In genomic region chr2:150412146-150412545, GRCm38 (mm10) we compare ENCODE assay signal across 8 mouse cellular contexts. TPM values are rescaled to one million over a fixed set of nuclear protein-coding genes. Genes with fewer than 3 reads are reported as not detected.
DNase-seq lines count a peak whose midpoint lies in the region; TF ChIP-seq lines count a peak whose summit lies in the region.
"Not testable (repeated sequence)": the region's sequence is repeated elsewhere in the genome, so short reads cannot be mapped to it uniquely, and the experiment has no call there.
"Had no signal": no experiment of that assay in that cellular context is flagged by ENCODE, and none has a peak within 500 bp of the region (broad histone marks: within the 10 kb centered on the region; RNA-seq: fewer than 3 reads in every experiment).

No protein-coding gene starts in this region.

- TF ChIP-seq POLR2A in ES-Bruce4 (IDR thresholded peaks at IDR 0.05; ENCODE audit: insufficient read depth, low read length): not testable (repeated sequence)

- not testable (repeated sequence) for TF ChIP-seq EP300 in ES-Bruce4 (IDR thresholded peaks at IDR 0.05; ENCODE audit: insufficient read depth, low read depth, low read length)

- H3K9me3 ChIP-seq in E14TG2a.4 (ENCODE audit: low read length); ES-Bruce4 (replicated peaks; ENCODE audit: control insufficient read depth, insufficient read depth, low read length, poor library complexity, severe bottlenecking); ES-E14 (ENCODE audit: control insufficient read depth, insufficient read depth, low read depth, low read length): not testable (repeated sequence)

- not testable (repeated sequence) for H3K36me3 ChIP-seq in E14TG2a.4 (ENCODE audit: insufficient read depth, low read length); ES-Bruce4 (ENCODE audit: control insufficient read depth, insufficient read depth, low read length, poor library complexity, severe bottlenecking); ES-E14 (ENCODE audit: control insufficient read depth, insufficient read depth, low read length, poor library complexity, severe bottlenecking)

- H3K9ac ChIP-seq in ES-Bruce4 (ENCODE audit: low read depth, poor library complexity, severe bottlenecking) (peak overlapping the region; percentile 52), ES-E14 (ENCODE audit: insufficient read depth, low read depth, low read length, poor library complexity, severe bottlenecking) (peak overlapping the region; percentile 67)

- H3K4me3 ChIP-seq in E14TG2a.4 (replicated peaks; ENCODE audit: low read length) (peak overlapping the region; percentile 81), ES-Bruce4 (ENCODE audit: low read depth, low read length) (peak overlapping the region; percentile 53), ES-E14 (ENCODE audit: insufficient read depth in 1 of 2, low read depth in 1 of 2, low read length in 2 of 2, poor library complexity in 1 of 2, severe bottlenecking in 1 of 2) (peak overlapping the region; percentile 67 to 88)

- H3K27me3 ChIP-seq in E14TG2a.4 (ENCODE audit: insufficient read depth, low read length); ES-Bruce4 (ENCODE audit: control insufficient read depth, insufficient read depth, low read length, poor library complexity, severe bottlenecking): not testable (repeated sequence)

- not testable (repeated sequence) for TF ChIP-seq CTCF in E14TG2a.4 (conservative IDR thresholded peaks at IDR 0.05; ENCODE audit: low read length); ES-Bruce4 (IDR thresholded peaks at IDR 0.05; ENCODE audit: low read depth, low read length)

- H3K4me1 ChIP-seq in E14TG2a.4 (replicated peaks; ENCODE audit: low read depth, low read length); ES-Bruce4 (ENCODE audit: control insufficient read depth, insufficient read depth, low read length); ES-E14 (ENCODE audit: control insufficient read depth in 2 of 2, insufficient read depth in 2 of 2, low read length in 2 of 2, poor library complexity in 1 of 2): not testable (repeated sequence)

- in situ Hi-C loops in ES-E14 (cut with MboI; ENCODE audit: low sequenced_read_pairs in 2 of 2, unreplicated experiment in 2 of 2): not testable (repeated sequence)

- DNase-seq in ES-CJ7 (ENCODE audit: low read depth, low spot score) (peak; percentile 60), R1 (ENCODE audit: low read depth, low spot score) (peak; percentile 66), ZHBTc4 (ENCODE audit: low read depth, low spot score) (peak; percentile 74)
- not testable (repeated sequence) for DNase-seq in ES-E14 (ENCODE audit: low read depth, low spot score)

- H3K27ac ChIP-seq in ES-Bruce4 (ENCODE audit: insufficient read depth, low read length); ES-E14 (ENCODE audit: insufficient read depth, low read depth, low read length, poor library complexity, severe bottlenecking): not testable (repeated sequence)

RNA-seq across cellular contexts. Expression of gene Zfp442, which starts 39.1 kb away (rescaled TPM):
- polyA plus RNA-seq in ES-Bruce4 (2011; ENCODE audit: insufficient read depth, insufficient read length, low read depth, missing spikeins): 8.1 TPM in 2 replicates
- total RNA-seq in ES-E14 (2012; rRNA removed): 6.4 and 7.8 TPM in 2 replicates
- total RNA-seq: MEL had no signal
- polyA plus RNA-seq: G1E had no signal

RNA-seq across cellular contexts. Expression of gene 3300002I08Rik, which starts 49.6 kb away (rescaled TPM):
- polyA plus RNA-seq in ES-Bruce4 (2011; ENCODE audit: insufficient read depth, insufficient read length, low read depth, missing spikeins): 7.8 and 9.0 TPM in 2 replicates
- 10.1 and 11.7 TPM in 2 replicates for total RNA-seq in ES-E14 (2012; rRNA removed)
- total RNA-seq: MEL had no signal
- polyA plus RNA-seq: G1E had no signal
